Mouse (Mus musculus) hindbrain, embryonic 16.5 days (tissue): ENCODE measurements at regions not wholly inside any gene's neighbourhood (a gene's known extent, or its start where the extent isn't known, plus 50 kb on each side); places are given as distances from the start of the nearest gene placed in this dataset.

Experiments
- ATAC-seq: fragments of 200-750 bp; cut with Nextera tagmentation; 2 replicates; pipeline ENCODE4 v1.8.0; 2017; ENCODE audit warnings: moderate TSS enrichment, moderate library complexity
- H3K27ac ChIP-seq: fragments of 300-500 bp; sonication (generic); 2 replicates; pipeline ENCODE4 v1.5.1; 2014; ENCODE audit warnings: low read depth, mild to moderate bottlenecking, control low read depth, low read length, moderate library complexity
- H3K27me3 ChIP-seq: fragments of 300-500 bp; sonication (generic); replicated peaks from 2 replicates; pipeline ENCODE4 v1.6.1; 2014; ENCODE audit warnings: low read length; ENCODE audit not compliant: control insufficient read depth, insufficient read depth
- H3K36me3 ChIP-seq: fragments of 300-500 bp; sonication (generic); 2 replicates; pipeline ENCODE4 v1.6.1; 2014; ENCODE audit warnings: mild to moderate bottlenecking, low read length, moderate library complexity, mixed read lengths; ENCODE audit not compliant: control insufficient read depth, insufficient read depth
- H3K4me1 ChIP-seq: fragments of 300-500 bp; sonication (generic); 2 replicates; pipeline ENCODE4 v1.6.1; 2014; ENCODE audit warnings: low read depth, low read length; ENCODE audit not compliant: control insufficient read depth, insufficient read depth
- H3K4me2 ChIP-seq: fragments of 300-500 bp; sonication (generic); 2 replicates; pipeline ENCODE4 v1.6.1; 2014; ENCODE audit warnings: mild to moderate bottlenecking, low read length, control low read depth, moderate library complexity
- H3K4me3 ChIP-seq: fragments of 300-500 bp; sonication (generic); 2 replicates; pipeline ENCODE4 v1.5.1; 2014; ENCODE audit warnings: mild to moderate bottlenecking, low read length, control low read depth, moderate library complexity
- H3K9ac ChIP-seq: fragments of 300-500 bp; sonication (generic); 2 replicates; pipeline ENCODE4 v1.6.1; 2014; ENCODE audit warnings: low read depth, mild to moderate bottlenecking, control low read depth, low read length, moderate library complexity
- H3K9me3 ChIP-seq: fragments of 300-500 bp; sonication (generic); 2 replicates; pipeline ENCODE4 v1.6.1; 2014; ENCODE audit warnings: mild to moderate bottlenecking, low read length, moderate library complexity; ENCODE audit not compliant: control insufficient read depth
- whole genome bisulfite sequencing: fragments of 180-500 bp; shearing (Covaris S2); extraction: QIAGEN DNeasy Blood & Tissue Kit; methylation state at CpG from one replicate; pipeline ENCODE4 v1.1.7; 2014; 5-methylcytosine and 5-hydroxymethylcytosine counted together

DNA sequence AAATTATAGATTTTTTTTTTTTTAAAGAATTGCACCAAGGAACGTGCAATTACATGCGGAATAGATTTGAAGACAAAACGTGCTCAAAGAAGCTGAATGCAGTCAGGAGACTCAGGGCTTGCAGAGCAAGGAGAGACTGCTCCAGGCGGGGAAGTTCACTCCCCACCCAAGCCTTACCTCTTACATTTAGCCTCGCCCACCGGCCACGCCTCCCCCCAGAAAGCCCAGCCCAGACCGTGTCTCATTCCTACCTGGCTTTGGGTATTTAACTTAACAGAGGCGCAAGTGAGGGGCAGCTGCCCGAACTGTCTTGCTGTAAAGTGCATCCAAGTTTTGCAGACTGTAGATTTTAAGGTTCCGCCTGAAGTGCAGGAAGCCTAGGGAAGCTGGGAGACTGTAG lies 227.8 kb downstream of the Bcl11a start:
- 0 out of 2 replicates have a peak, but pooled peaks have one; percentile 34 for ATAC-seq
- no peak overlapping the region for H3K9ac ChIP-seq
- 12% methylated on average over 11 of the region's 11 CpGs for WGBS
- peak overlapping the region; percentile 69 for H3K4me2 ChIP-seq
- peak overlapping the region; percentile 34 for H3K4me3 ChIP-seq
- H3K4me1 ChIP-seq: peaks cover 5% of the 10 kb centered on the region; the same call in 1 of the 2 replicates
- no peak overlapping the region for H3K27ac ChIP-seq
- H3K27me3 ChIP-seq: no peaks in the 10 kb centered on the region; the same call in 1 of the 2 replicates
- no peaks in the 10 kb centered on the region for H3K9me3 ChIP-seq
- H3K36me3 ChIP-seq: no peaks in the 10 kb centered on the region

DNA sequence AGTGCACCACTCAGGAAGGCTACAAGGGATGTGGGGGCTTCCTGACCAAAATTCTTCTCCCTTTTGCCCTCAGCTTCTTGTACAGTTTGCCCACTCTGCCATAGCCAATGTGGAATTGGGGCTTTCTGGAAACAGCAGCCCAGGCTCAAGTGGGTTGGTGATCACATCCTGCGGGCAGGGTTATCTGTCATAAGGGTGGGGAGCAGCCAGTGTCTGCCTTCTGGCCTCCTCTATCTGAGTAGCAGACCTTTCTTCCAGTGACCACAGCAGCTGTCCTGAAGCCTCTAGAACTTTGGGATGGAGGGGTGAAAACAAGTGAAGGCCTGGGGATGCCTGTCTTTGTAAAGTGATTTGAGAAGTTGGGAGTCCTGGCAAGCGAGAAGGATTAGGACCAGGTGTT lies 228.2 kb downstream of the Bcl11a start:
- no peak overlapping the region; the same call in 1 of the 2 replicates for H3K4me2 ChIP-seq
- no peaks in the 10 kb centered on the region for H3K9me3 ChIP-seq
- no peak overlapping the region for H3K4me3 ChIP-seq
- no peak overlapping the region for H3K9ac ChIP-seq
- 78% methylated on average over 2 of the region's 2 CpGs for WGBS
- no peaks in the 10 kb centered on the region for H3K36me3 ChIP-seq
- H3K27ac ChIP-seq: no peak overlapping the region
- H3K4me1 ChIP-seq: peaks cover 5% of the 10 kb centered on the region; the same call in 1 of the 2 replicates
- 0 out of 2 replicates have a peak, but pooled peaks have one; percentile 22 for ATAC-seq
- no peaks in the 10 kb centered on the region; the same call in 1 of the 2 replicates for H3K27me3 ChIP-seq

DNA sequence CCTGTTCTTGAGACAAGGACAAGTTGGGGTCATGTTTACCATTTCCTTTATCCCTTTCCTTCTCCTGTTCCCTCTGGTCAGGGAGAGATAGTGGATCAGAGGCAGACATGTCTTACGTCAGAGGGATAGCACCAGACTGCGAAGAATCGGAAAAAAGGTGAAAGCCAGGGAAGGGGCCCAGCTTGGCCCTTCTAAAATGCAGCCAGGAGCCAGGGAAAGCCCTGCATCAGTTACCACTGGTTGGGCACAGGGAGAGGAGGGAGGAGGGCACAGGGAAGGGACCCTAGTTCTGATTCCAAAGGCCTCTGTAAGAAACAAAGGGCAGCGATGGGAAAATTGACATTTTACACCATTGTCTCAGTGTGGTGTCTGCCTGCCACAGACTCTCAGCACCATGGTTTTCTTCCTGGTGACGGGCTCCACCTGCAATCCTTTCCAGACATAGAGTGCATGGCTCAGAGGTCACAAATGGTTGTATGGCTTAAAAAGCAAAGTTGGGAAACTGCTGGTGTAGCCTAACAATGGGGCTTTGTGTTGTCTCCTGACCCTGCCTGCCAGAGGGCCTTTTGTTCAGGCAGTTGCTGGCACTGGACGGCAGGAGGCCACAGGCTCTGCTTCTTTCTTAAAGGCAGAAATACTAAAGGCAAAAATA lies 229.9 kb downstream of the Bcl11a start:
- H3K4me1 ChIP-seq: peaks cover 5% of the 10 kb centered on the region; the same call in 1 of the 2 replicates
- H3K36me3 ChIP-seq: no peaks in the 10 kb centered on the region
- no peak overlapping the region for H3K27ac ChIP-seq
- ATAC-seq: peak; percentile 40; the same call in 1 of the 2 replicates
- H3K4me3 ChIP-seq: no peak overlapping the region
- H3K9me3 ChIP-seq: no peaks in the 10 kb centered on the region
- H3K4me2 ChIP-seq: no peak overlapping the region
- H3K27me3 ChIP-seq: no peaks in the 10 kb centered on the region; the same call in 1 of the 2 replicates
- no peak overlapping the region for H3K9ac ChIP-seq
- whole genome bisulfite sequencing: 31% methylated on average over 6 of the region's 6 CpGs

DNA sequence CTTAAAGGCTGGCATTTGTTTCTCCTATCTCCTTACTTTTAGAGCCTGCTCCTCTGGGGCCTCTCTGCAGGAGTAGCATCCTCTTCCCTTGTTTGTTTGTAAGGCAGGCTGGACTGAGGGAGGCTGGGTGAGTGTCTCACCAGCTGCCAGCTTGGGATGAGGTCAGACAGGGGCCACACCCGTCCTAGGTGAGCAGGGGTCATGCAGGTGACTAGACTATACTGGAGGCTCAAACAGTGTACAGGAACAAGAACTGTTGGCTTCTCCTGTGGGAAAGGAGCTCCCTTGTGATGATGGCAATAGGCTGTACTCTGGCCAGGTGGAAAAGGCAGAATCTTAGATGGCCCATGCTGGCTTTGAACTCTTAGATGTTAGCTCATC lies 230.4 kb downstream of the Bcl11a start:
- no peak overlapping the region for H3K9ac ChIP-seq
- no peak overlapping the region for H3K4me3 ChIP-seq
- H3K36me3 ChIP-seq: no peaks in the 10 kb centered on the region
- H3K27me3 ChIP-seq: no peaks in the 10 kb centered on the region; the same call in 1 of the 2 replicates
- no peak for ATAC-seq
- H3K4me2 ChIP-seq: no peak overlapping the region
- H3K27ac ChIP-seq: no peak overlapping the region
- peaks cover 5% of the 10 kb centered on the region; the same call in 1 of the 2 replicates for H3K4me1 ChIP-seq
- 5% methylated on average over 1 of the region's 1 CpGs for WGBS
- H3K9me3 ChIP-seq: no peaks in the 10 kb centered on the region

DNA sequence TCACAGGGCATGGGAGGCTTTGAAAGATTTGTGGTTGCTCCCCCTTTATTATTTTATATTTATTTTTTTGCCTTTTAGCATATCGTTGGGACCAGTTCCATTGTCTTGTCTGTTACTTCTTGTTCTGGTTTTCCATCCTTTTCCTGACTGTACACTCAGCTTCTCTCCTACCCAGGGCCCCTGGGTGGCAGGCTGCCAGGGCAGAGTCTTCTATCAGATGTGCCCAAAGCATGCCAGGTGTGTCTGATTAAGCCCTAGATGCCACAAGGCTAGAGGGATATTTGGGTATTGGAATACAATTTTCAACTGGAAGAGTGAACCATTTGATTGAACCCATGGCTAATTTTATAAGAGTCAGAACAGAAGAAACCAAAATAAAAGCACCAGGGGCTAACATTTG lies 236.2 kb downstream of the Bcl11a start:
- H3K27me3 ChIP-seq: no peaks in the 10 kb centered on the region
- H3K9me3 ChIP-seq: no peaks in the 10 kb centered on the region
- H3K9ac ChIP-seq: no peak overlapping the region
- WGBS: 88% methylated on average over 1 of the region's 1 CpGs
- H3K27ac ChIP-seq: no peak overlapping the region
- H3K4me1 ChIP-seq: no peaks in the 10 kb centered on the region
- no peak overlapping the region for H3K4me3 ChIP-seq
- no peak for ATAC-seq
- no peak overlapping the region for H3K4me2 ChIP-seq
- no peaks in the 10 kb centered on the region for H3K36me3 ChIP-seq

DNA sequence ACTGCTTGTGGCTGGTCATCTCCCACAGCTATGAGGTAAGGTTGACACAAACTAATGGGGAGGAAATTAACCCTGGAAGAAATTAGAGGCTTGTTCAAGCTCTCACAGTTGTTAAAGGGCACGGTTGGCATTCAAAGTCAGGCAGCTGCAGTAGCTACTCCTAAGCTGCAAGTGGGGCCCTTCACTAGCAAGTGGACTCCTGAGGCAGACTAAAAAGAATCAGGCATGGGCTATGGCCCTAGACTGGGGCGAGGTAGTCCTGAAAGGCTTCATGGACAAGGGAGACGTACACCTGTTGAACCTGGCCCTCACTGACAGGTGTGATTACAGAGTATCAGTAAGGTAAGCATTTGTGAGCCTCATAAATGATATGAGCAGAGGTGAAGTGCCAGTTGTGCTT lies 237.7 kb downstream of the Bcl11a start:
- ATAC-seq: no peak
- no peaks in the 10 kb centered on the region for H3K27me3 ChIP-seq
- H3K4me2 ChIP-seq: no peak overlapping the region
- no peak overlapping the region for H3K9ac ChIP-seq
- no peak overlapping the region for H3K4me3 ChIP-seq
- no peak overlapping the region for H3K27ac ChIP-seq
- H3K9me3 ChIP-seq: no peaks in the 10 kb centered on the region
- 92% methylated on average over 3 of the region's 3 CpGs for WGBS
- no peaks in the 10 kb centered on the region for H3K4me1 ChIP-seq
- H3K36me3 ChIP-seq: no peaks in the 10 kb centered on the region

DNA sequence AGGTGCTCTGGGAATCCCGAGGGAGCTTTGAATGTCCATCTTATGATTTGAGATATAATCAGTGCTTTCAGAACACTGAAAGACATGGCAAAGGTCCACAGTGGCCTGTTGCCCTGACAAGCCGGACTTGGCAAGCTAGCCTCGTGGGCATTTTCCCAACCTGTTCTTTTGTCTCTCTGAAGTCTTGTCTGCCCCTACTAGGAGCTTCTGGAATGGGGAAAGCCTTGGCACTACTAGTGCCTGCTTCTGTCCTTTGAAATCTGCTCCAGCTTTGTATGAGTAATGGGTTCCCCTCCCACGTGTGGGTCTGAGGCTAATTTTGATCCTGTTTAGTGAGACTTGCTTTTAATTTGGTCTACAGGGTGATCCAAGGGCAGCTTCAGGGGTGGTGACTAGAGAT lies 238.3 kb downstream of the Bcl11a start:
- no peak overlapping the region for H3K9ac ChIP-seq
- ATAC-seq: peak; percentile 64; the same call in 1 of the 2 replicates

DNA sequence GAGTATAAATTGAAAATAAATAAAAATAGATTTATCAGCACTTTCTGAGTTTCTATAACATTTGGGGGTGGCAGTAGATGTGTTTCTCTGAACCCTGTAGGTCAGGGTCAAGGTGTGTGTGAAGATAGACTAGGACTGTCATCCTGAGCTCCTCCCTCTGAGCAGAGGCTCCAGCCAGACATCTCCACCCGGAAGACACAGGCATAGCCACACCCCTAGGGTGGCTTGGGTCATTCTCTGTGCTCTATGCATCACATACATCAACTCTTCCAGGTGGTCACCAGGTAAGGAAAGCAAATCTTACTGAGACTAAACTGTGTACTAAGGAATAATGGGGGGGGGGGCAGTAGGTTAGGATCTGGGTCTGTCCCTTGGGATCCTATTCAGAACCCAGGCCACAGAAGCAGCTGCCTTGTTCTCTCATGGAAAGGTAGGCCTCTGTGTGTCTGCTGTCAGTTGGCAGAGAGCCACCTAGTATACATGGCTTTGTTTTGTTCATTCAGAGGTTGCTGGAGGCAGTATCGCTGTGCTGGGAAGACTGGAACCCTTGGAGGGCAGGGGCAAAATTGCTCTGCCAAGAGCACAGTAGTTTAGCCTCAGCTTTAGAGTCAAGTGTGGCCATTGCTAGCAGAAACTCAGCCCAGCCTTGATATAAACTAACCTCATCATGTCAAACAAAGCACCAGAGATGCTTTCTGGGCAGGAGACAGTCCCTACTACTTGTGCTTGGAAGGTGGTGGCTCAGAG lies 240.3 kb downstream of the Bcl11a start:
- no peaks in the 10 kb centered on the region for H3K4me1 ChIP-seq
- ATAC-seq: no peak
- WGBS: 73% methylated on average over 2 of the region's 2 CpGs

More for the DNA sequence above, 238.3 kb downstream of the Bcl11a start:
- no peak overlapping the region for H3K27ac ChIP-seq
- H3K4me1 ChIP-seq: no peaks in the 10 kb centered on the region
- no peak overlapping the region for H3K4me2 ChIP-seq
- H3K36me3 ChIP-seq: no peaks in the 10 kb centered on the region
- 64% methylated on average over 4 of the region's 4 CpGs for WGBS
- no peaks in the 10 kb centered on the region for H3K9me3 ChIP-seq
- H3K4me3 ChIP-seq: no peak overlapping the region
- no peaks in the 10 kb centered on the region for H3K27me3 ChIP-seq

DNA sequence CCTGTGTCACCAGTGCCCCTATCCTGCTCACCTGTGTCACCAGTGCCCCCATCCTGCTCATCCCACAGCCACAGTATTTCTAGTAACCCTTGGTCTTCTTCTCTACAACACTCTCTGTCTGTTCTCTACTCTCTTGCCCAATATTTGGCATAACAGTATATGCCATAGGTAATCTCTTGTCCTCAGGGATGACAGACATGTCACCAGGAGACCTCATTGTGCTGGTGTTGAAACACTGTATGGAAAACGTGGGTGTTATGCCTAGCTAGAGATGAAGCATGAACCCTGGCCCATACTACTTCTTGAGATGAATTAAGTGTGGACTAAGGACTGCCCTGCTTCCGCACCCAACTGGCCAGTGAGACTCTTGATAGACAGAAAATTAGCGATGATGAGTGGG lies 241.4 kb downstream of the Bcl11a start:
- Histone ChIP-seq H3K27ac (no peak overlapping the region), H3K27me3 (no peaks in the 10 kb centered on the region), H3K4me3 (no peak overlapping the region), H3K9ac (no peak overlapping the region), H3K4me1 (no peaks in the 10 kb centered on the region), H3K4me2 (no peak overlapping the region), H3K9me3 (no peaks in the 10 kb centered on the region), H3K36me3 (no peaks in the 10 kb centered on the region)
- 84% methylated on average over 3 of the region's 3 CpGs for WGBS
- ATAC-seq: no peak

More for the DNA sequence above, 240.3 kb downstream of the Bcl11a start:
- no peaks in the 10 kb centered on the region for H3K36me3 ChIP-seq
- no peak overlapping the region for H3K9ac ChIP-seq
- H3K27ac ChIP-seq: no peak overlapping the region
- no peaks in the 10 kb centered on the region for H3K9me3 ChIP-seq
- H3K27me3 ChIP-seq: no peaks in the 10 kb centered on the region
- no peak overlapping the region for H3K4me2 ChIP-seq
- no peak overlapping the region for H3K4me3 ChIP-seq
